Mouse (Mus musculus): ENCODE measurements around the gene Ldah. TPM values are rescaled to one million over a fixed set of nuclear protein-coding genes. Genes with fewer than 3 reads are reported as not detected.

The Ldah gene
- polyA plus RNA-seq, 1 experiment from 2014 or later = 33.1 TPM

- DNase-seq (ENCODE audit: low read depth, low spot score) (no peak), ATAC-seq (no peak)
- TF ChIP-seq CTCF (IDR thresholded peaks at IDR 0.05) = no peak
- in situ Hi-C loops (cut with MboI; ENCODE audit: low pct_unique_long_range_greater_than_20kb) = loop anchor here (5.0 to 25.0 kb wide), 2 partner anchors 307 to 713 kb away; no protein-coding TSS in a partner anchor
- ChIA-PET CTCF (interaction anchor here (0.9 kb wide), 1 partner anchor 8 kb away, joined by 3 read pairs; no protein-coding TSS in a partner anchor), POLR2A (no interaction called here)
- H3K27me3 ChIP-seq = peaks cover 63% of the 10 kb centered on the region
Observed at GRCm38 (mm10) chr12:8299143-8300110, 91.5 kb downstream of the Ldah start.

- in situ Hi-C loops (cut with MboI; ENCODE audit: low pct_unique_long_range_greater_than_20kb) = loop anchor here (5.0 to 25.0 kb wide), 2 partner anchors 308 to 712 kb away; no protein-coding TSS in a partner anchor
Observed at GRCm38 (mm10) chr12:8300111-8300480, 92.2 kb downstream of the Ldah start.

GRCm38 (mm10) chr12:8300521-8300920 is 92.6 kb downstream of the Ldah start:
- CTCF ChIA-PET = interaction anchor here (0.9 to 2.4 kb wide), 2 partner anchors 9 to 13 kb away, joined by 3 to 8 read pairs; no protein-coding TSS in a partner anchor
- POLR2A ChIA-PET = no interaction called here
- no peak for TF ChIP-seq CTCF (IDR thresholded peaks at IDR 0.05)
- peaks cover 63% of the 10 kb centered on the region for H3K27me3 ChIP-seq
- in situ Hi-C loops (cut with MboI; ENCODE audit: low pct_unique_long_range_greater_than_20kb) = loop anchor here (5.0 to 25.0 kb wide), 2 partner anchors 308 to 712 kb away; no protein-coding TSS in a partner anchor
- DNase-seq (ENCODE audit: low read depth, low spot score) (no peak), ATAC-seq (no peak)

More at GRCm38 (mm10) chr12:8300111-8300480, 92.2 kb downstream of the Ldah start:
- H3K27me3 ChIP-seq = peaks cover 63% of the 10 kb centered on the region
- DNase-seq (ENCODE audit: low read depth, low spot score) (no peak), ATAC-seq (no peak)
- ChIA-PET CTCF (interaction anchor here (0.9 to 2.4 kb wide), 2 partner anchors 9 to 12 kb away, joined by 3 to 8 read pairs; no protein-coding TSS in a partner anchor), POLR2A (no interaction called here)
- no peak for TF ChIP-seq CTCF (IDR thresholded peaks at IDR 0.05)

GRCm38 (mm10) chr12:8301011-8301814 is 93.3 kb downstream of the Ldah start:
- DNase-seq (ENCODE audit: low read depth, low spot score) (no peak), ATAC-seq (no peak)
- POLR2A ChIA-PET = no interaction called here
- TF ChIP-seq CTCF (IDR thresholded peaks at IDR 0.05) = no peak
- peaks cover 63% of the 10 kb centered on the region for H3K27me3 ChIP-seq
- CTCF ChIA-PET = interaction anchor here (2.4 kb wide), 1 partner anchor 14 kb away, joined by 8 read pairs; no protein-coding TSS in a partner anchor
- in situ Hi-C loops (cut with MboI; ENCODE audit: low pct_unique_long_range_greater_than_20kb) = loop anchor here (5.0 to 25.0 kb wide), 2 partner anchors 309 to 711 kb away; no protein-coding TSS in a partner anchor

GRCm38 (mm10) chr12:8301841-8302431 is 94.0 kb downstream of the Ldah start, which contains the start of gene Gdf7:
Gdf7 (minus strand) TSS chr12:8301954.
- ATAC-seq (no peak), DNase-seq (ENCODE audit: low read depth, low spot score) (no peak)
- ChIA-PET CTCF (interaction anchor here (2.4 kb wide), 1 partner anchor 14 kb away, joined by 8 read pairs; no protein-coding TSS in a partner anchor), POLR2A (no interaction called here)
- peaks cover 59% of the 10 kb centered on the region for H3K27me3 ChIP-seq
- TF ChIP-seq CTCF (IDR thresholded peaks at IDR 0.05) = no peak
- in situ Hi-C loops (cut with MboI; ENCODE audit: low pct_unique_long_range_greater_than_20kb) = loop anchor here (5.0 to 25.0 kb wide), 2 partner anchors 310 to 710 kb away; no protein-coding TSS in a partner anchor

- ATAC-seq = no peak
- ChIA-PET CTCF (interaction anchor here (1.0 to 1.8 kb wide), 5 partner anchors 11 to 314 kb away, joined by 3 to 15 read pairs (median 5); no protein-coding TSS in a partner anchor), POLR2A (no interaction called here)
- peaks cover 33% of the 10 kb centered on the region for H3K27me3 ChIP-seq
- TF ChIP-seq CTCF (IDR thresholded peaks at IDR 0.05) = no peak
- in situ Hi-C loops (cut with MboI; ENCODE audit: low pct_unique_long_range_greater_than_20kb) = loop anchor here (25.0 kb wide), 1 partner anchor 707 kb away; no protein-coding TSS in a partner anchor
- no peak for DNase-seq (ENCODE audit: low read depth, low spot score)
Observed at GRCm38 (mm10) chr12:8305258-8305657, 97.4 kb downstream of the Ldah start.

GRCm38 (mm10) chr12:8306432-8306831 is 98.5 kb downstream of the Ldah start:
- peaks cover 21% of the 10 kb centered on the region for H3K27me3 ChIP-seq
- in situ Hi-C loops (cut with MboI; ENCODE audit: low pct_unique_long_range_greater_than_20kb) = loop anchor here (25.0 kb wide), 1 partner anchor 706 kb away; no protein-coding TSS in a partner anchor
- POLR2A ChIA-PET = no interaction called here
- DNase-seq (ENCODE audit: low read depth, low spot score) (no peak), ATAC-seq (peak; percentile 57)
- CTCF ChIA-PET = interaction anchor here (0.7 to 1.8 kb wide), 10 partner anchors 12 to 316 kb away, joined by 3 to 15 read pairs (median 4); no protein-coding TSS in a partner anchor
- TF ChIP-seq CTCF (IDR thresholded peaks at IDR 0.05) = no peak

GRCm38 (mm10) chr12:8306910-8307309 is 99.0 kb downstream of the Ldah start:
- no peak for ATAC-seq
- CTCF ChIA-PET = interaction anchor here (1.0 to 1.8 kb wide), 3 partner anchors 245 to 315 kb away, joined by 4 to 15 read pairs (median 5); no protein-coding TSS in a partner anchor
- no peak for TF ChIP-seq CTCF (IDR thresholded peaks at IDR 0.05)
- H3K27me3 ChIP-seq = peaks cover 20% of the 10 kb centered on the region
- POLR2A ChIA-PET = no interaction called here
- in situ Hi-C loops (cut with MboI; ENCODE audit: low pct_unique_long_range_greater_than_20kb) = loop anchor here (25.0 kb wide), 1 partner anchor 705 kb away; no protein-coding TSS in a partner anchor
- DNase-seq (ENCODE audit: low read depth, low spot score) = no peak

- DNase-seq (ENCODE audit: low read depth, low spot score) (no peak), ATAC-seq (no peak)
- in situ Hi-C loops (cut with MboI; ENCODE audit: low pct_unique_long_range_greater_than_20kb) = loop anchor here (25.0 kb wide), 1 partner anchor 701 kb away; no protein-coding TSS in a partner anchor
- TF ChIP-seq CTCF (IDR thresholded peaks at IDR 0.05) = no peak
- peaks cover 4% of the 10 kb centered on the region for H3K27me3 ChIP-seq
- POLR2A ChIA-PET = no interaction called here
- CTCF ChIA-PET = no interaction called here
Observed at GRCm38 (mm10) chr12:8310992-8311391, 103.1 kb downstream of the Ldah start.
